In genomic region chr16:56058151-56058550, GRCm38 (mm10) we compare ENCODE assay signal across 29 mouse cellular contexts. TPM values are rescaled to one million over a fixed set of nuclear protein-coding genes. Genes with fewer than 3 reads are reported as not detected.
DNase-seq lines count a peak whose midpoint lies in the region; ATAC-seq and TF ChIP-seq lines count a peak whose summit lies in the region.
"Had no signal": no experiment of that assay in that cellular context is flagged by ENCODE, and none has a peak within 500 bp of the region (broad histone marks: within the 10 kb centered on the region; RNA-seq: fewer than 3 reads in every experiment).

No protein-coding gene starts in this region.

- no peak overlapping the region for H3K9ac ChIP-seq in hindbrain, postnatal 0 days (replicated peaks; ENCODE audit: low read length)
- H3K9ac ChIP-seq in hindbrain, embryonic 16.5 days (ENCODE audit: low read depth, low read length) = no peak overlapping the region
- no peak overlapping the region for H3K9ac ChIP-seq in forebrain, embryonic 13.5 days
- no peak overlapping the region for H3K9ac ChIP-seq in midbrain, embryonic 15.5 days
- H3K9ac ChIP-seq: embryonic facial prominence, embryonic 13.5 days; limb, embryonic 13.5 days; liver, embryonic 12.5 days had no signal

- H3K4me2 ChIP-seq in hindbrain, postnatal 0 days (ENCODE audit: low read depth, low read length) = no peak overlapping the region
- H3K4me2 ChIP-seq in hindbrain, embryonic 16.5 days (ENCODE audit: low read length) = no peak overlapping the region
- H3K4me2 ChIP-seq in forebrain, embryonic 13.5 days = no peak overlapping the region
- peak overlapping the region; percentile 12; the same call in 1 of the 2 replicates for H3K4me2 ChIP-seq in midbrain, embryonic 15.5 days
- H3K4me2 ChIP-seq: embryonic facial prominence, embryonic 13.5 days; limb, embryonic 13.5 days; liver, embryonic 12.5 days had no signal

- 64% methylated on average over 10 of the region's 10 CpGs for WGBS in hindbrain, postnatal 0 days
- 70% methylated on average over 10 of the region's 10 CpGs for WGBS in hindbrain, embryonic 16.5 days
- 73% methylated on average over 10 of the region's 10 CpGs for WGBS in forebrain, embryonic 13.5 days
- 58% methylated on average over 10 of the region's 10 CpGs for WGBS in midbrain, embryonic 15.5 days

- DNase-seq in hindbrain, postnatal 0 days (ENCODE audit: low spot score) = no peak
- DNase-seq in kidney, adult 11 months = no peak
- DNase-seq: adrenal gland, adult 2 months; adrenal gland, postnatal 36 days; B cell, adult 2 months; cerebellum, adult 18-20 months; cerebellum, postnatal 10 days; gastrocnemius, postnatal 25 days; heart, adult 18-20 months; heart, postnatal 14 days; kidney, postnatal 14 days; lung, adult 18-20 months; spleen, adult 18-20 months; thymus, adult 18-20 months; thymus, postnatal 25 days had no signal

- no peak for ATAC-seq in hindbrain, postnatal 0 days
- no peak for ATAC-seq in hindbrain, embryonic 16.5 days
- peak; percentile 38; the same call in 1 of the 2 replicates for ATAC-seq in erythroblast, adult 5-6 weeks (replicated peaks; ENCODE audit: low FRiP score, poor library complexity, severe bottlenecking)
- no peak for ATAC-seq in forebrain, embryonic 13.5 days
- no peak for ATAC-seq in midbrain, embryonic 15.5 days (replicated peaks)
- ATAC-seq in monocyte, adult 5-6 weeks (replicated peaks; ENCODE audit: insufficient number of reproducible peaks, low FRiP score, low TSS enrichment, poor library complexity, severe bottlenecking) = no peak
- ATAC-seq: activated CD4-positive, CD25-positive, alpha-beta regulatory T cell, adult 4 months; intestine, postnatal 0 days; liver, embryonic 12.5 days; lung, postnatal 0 days had no signal

- TF ChIP-seq CTCF in hindbrain, postnatal 0 days (IDR thresholded peaks at IDR 0.05; ENCODE audit: low read depth) = no peak

- H3K36me3 ChIP-seq in hindbrain, postnatal 0 days (ENCODE audit: insufficient read depth, low read length) = no peaks in the 10 kb centered on the region
- no peaks in the 10 kb centered on the region for H3K36me3 ChIP-seq in hindbrain, embryonic 16.5 days (ENCODE audit: control insufficient read depth, insufficient read depth, low read length)
- H3K36me3 ChIP-seq in forebrain, embryonic 13.5 days (ENCODE audit: poor library complexity, severe bottlenecking) = no peaks in the 10 kb centered on the region
- H3K36me3 ChIP-seq in midbrain, embryonic 15.5 days (replicated peaks) = no peaks in the 10 kb centered on the region
- H3K36me3 ChIP-seq: embryonic facial prominence, embryonic 13.5 days; limb, embryonic 13.5 days; liver, embryonic 12.5 days had no signal

- H3K27ac ChIP-seq in hindbrain, postnatal 0 days = 0 out of 2 replicates have a peak overlapping the region, but pooled peaks have one; percentile 45
- H3K27ac ChIP-seq in hindbrain, embryonic 16.5 days (ENCODE audit: low read depth, low read length) = no peak overlapping the region
- H3K27ac ChIP-seq in forebrain, embryonic 13.5 days = 0 out of 2 replicates have a peak overlapping the region, but pooled peaks have one; percentile 48
- H3K27ac ChIP-seq in midbrain, embryonic 15.5 days = peak overlapping the region; percentile 60; the same call in 1 of the 2 replicates
- H3K27ac ChIP-seq: embryonic facial prominence, embryonic 13.5 days; left cerebral cortex, adult 2 months; limb, embryonic 13.5 days; liver, embryonic 12.5 days; macrophage had no signal

- no peaks in the 10 kb centered on the region for H3K9me3 ChIP-seq in hindbrain, postnatal 0 days (ENCODE audit: low read length)
- H3K9me3 ChIP-seq in hindbrain, embryonic 16.5 days (ENCODE audit: control insufficient read depth, low read length) = no peaks in the 10 kb centered on the region
- no peaks in the 10 kb centered on the region for H3K9me3 ChIP-seq in forebrain, embryonic 13.5 days (replicated peaks)
- H3K9me3 ChIP-seq in midbrain, embryonic 15.5 days = no peaks in the 10 kb centered on the region
- H3K9me3 ChIP-seq: embryonic facial prominence, embryonic 13.5 days; limb, embryonic 13.5 days; liver, embryonic 12.5 days had no signal

- no peaks in the 10 kb centered on the region for H3K4me1 ChIP-seq in hindbrain, postnatal 0 days (ENCODE audit: insufficient read depth, low read length)
- no peaks in the 10 kb centered on the region for H3K4me1 ChIP-seq in hindbrain, embryonic 16.5 days (ENCODE audit: control insufficient read depth, insufficient read depth, low read depth, low read length)
- H3K4me1 ChIP-seq in forebrain, embryonic 13.5 days = peaks cover 12% of the 10 kb centered on the region
- peaks cover 6% of the 10 kb centered on the region; the same call in 1 of the 2 replicates for H3K4me1 ChIP-seq in midbrain, embryonic 15.5 days
- H3K4me1 ChIP-seq: embryonic facial prominence, embryonic 13.5 days; limb, embryonic 13.5 days had no signal

- no peaks in the 10 kb centered on the region for H3K27me3 ChIP-seq in hindbrain, postnatal 0 days (ENCODE audit: insufficient read depth, low read length)
- no peaks in the 10 kb centered on the region for H3K27me3 ChIP-seq in hindbrain, embryonic 16.5 days (replicated peaks; ENCODE audit: control insufficient read depth, insufficient read depth, low read length)
- H3K27me3 ChIP-seq in forebrain, embryonic 13.5 days = no peaks in the 10 kb centered on the region
- no peaks in the 10 kb centered on the region for H3K27me3 ChIP-seq in midbrain, embryonic 15.5 days (replicated peaks)
- H3K27me3 ChIP-seq: embryonic facial prominence, embryonic 13.5 days; limb, embryonic 13.5 days; liver, embryonic 12.5 days had no signal

- no peak overlapping the region for H3K4me3 ChIP-seq in hindbrain, postnatal 0 days (ENCODE audit: low read length)
- no peak overlapping the region for H3K4me3 ChIP-seq in hindbrain, embryonic 16.5 days (ENCODE audit: low read length)
- no peak overlapping the region for H3K4me3 ChIP-seq in forebrain, embryonic 13.5 days
- no peak overlapping the region for H3K4me3 ChIP-seq in midbrain, embryonic 15.5 days
- H3K4me3 ChIP-seq: embryonic facial prominence, embryonic 13.5 days; erythroblast, embryonic 14.5 days; left cerebral cortex, adult 2 months; limb, embryonic 13.5 days; liver, embryonic 12.5 days had no signal

RNA-seq across cellular contexts. Expression of gene Senp7, which starts 10.0 kb away (rescaled TPM):
- total RNA-seq in hindbrain, postnatal 0 days (2014; rRNA removed) = 11.4 and 23.8 TPM in 2 replicates
- polyA plus RNA-seq in hindbrain, postnatal 0 days (2015; fragmentation: Nextera tagmentation; extraction: Ambion mirVana) = 30.3 and 31.3 TPM in 2 replicates
- 41.0 and 41.4 TPM in 2 replicates for polyA plus RNA-seq in hindbrain, embryonic 16.5 days (2015; fragmentation: Nextera tagmentation; extraction: Ambion mirVana)
- total RNA-seq in erythroblast, adult 5-6 weeks (2015; ENCODE audit: low replicate concordance) = 93.6 and 141 TPM in 2 replicates
- 90.5 and 92.9 TPM in 2 replicates for total RNA-seq in erythroblast, adult 5-6 weeks (2017; ENCODE audit: low replicate concordance)
- 56.1 and 57.6 TPM in 2 replicates for polyA plus RNA-seq in forebrain, embryonic 13.5 days (2015; fragmentation: Nextera tagmentation; extraction: Ambion mirVana)
- polyA plus RNA-seq in midbrain, embryonic 15.5 days (2015; fragmentation: Nextera tagmentation; extraction: Ambion mirVana) = 59.0 and 59.3 TPM in 2 replicates
- total RNA-seq in monocyte, adult 5-6 weeks (2017) = 26.3 to 54.9 TPM (median 30.8 TPM) in 3 replicates

RNA-seq across cellular contexts. Expression of gene Trmt10c, which starts 20.5 kb away (rescaled TPM):
- total RNA-seq in hindbrain, postnatal 0 days (2014; rRNA removed) = 7.8 and 10.3 TPM in 2 replicates
- polyA plus RNA-seq in hindbrain, postnatal 0 days (2015; fragmentation: Nextera tagmentation; extraction: Ambion mirVana) = 15.0 and 15.9 TPM in 2 replicates
- polyA plus RNA-seq in hindbrain, embryonic 16.5 days (2015; fragmentation: Nextera tagmentation; extraction: Ambion mirVana) = 17.1 and 17.5 TPM in 2 replicates
- total RNA-seq in erythroblast, adult 5-6 weeks (2015; ENCODE audit: low replicate concordance) = 1.7 and 6.5 TPM in 2 replicates
- total RNA-seq in erythroblast, adult 5-6 weeks (2017; ENCODE audit: low replicate concordance) = 3.9 and 4.7 TPM in 2 replicates
- 25.8 and 26.3 TPM in 2 replicates for polyA plus RNA-seq in forebrain, embryonic 13.5 days (2015; fragmentation: Nextera tagmentation; extraction: Ambion mirVana)
- 17.5 and 18.2 TPM in 2 replicates for polyA plus RNA-seq in midbrain, embryonic 15.5 days (2015; fragmentation: Nextera tagmentation; extraction: Ambion mirVana)
- total RNA-seq in monocyte, adult 5-6 weeks (2017) = 26.5 to 36.3 TPM (median 32.0 TPM) in 3 replicates

RNA-seq across cellular contexts. Expression of gene Pcnp, which starts 28.6 kb away (rescaled TPM):
- total RNA-seq in hindbrain, postnatal 0 days (2014; rRNA removed) = 50.1 and 53.4 TPM in 2 replicates
- polyA plus RNA-seq in hindbrain, postnatal 0 days (2015; fragmentation: Nextera tagmentation; extraction: Ambion mirVana) = 221 and 233 TPM in 2 replicates
- polyA plus RNA-seq in hindbrain, embryonic 16.5 days (2015; fragmentation: Nextera tagmentation; extraction: Ambion mirVana) = 190 and 191 TPM in 2 replicates
- total RNA-seq in erythroblast, adult 5-6 weeks (2015; ENCODE audit: low replicate concordance) = 14.0 and 55.6 TPM in 2 replicates
- total RNA-seq in erythroblast, adult 5-6 weeks (2017; ENCODE audit: low replicate concordance) = 42.2 and 47.1 TPM in 2 replicates
- polyA plus RNA-seq in forebrain, embryonic 13.5 days (2015; fragmentation: Nextera tagmentation; extraction: Ambion mirVana) = 289 and 296 TPM in 2 replicates
- 192 and 204 TPM in 2 replicates for polyA plus RNA-seq in midbrain, embryonic 15.5 days (2015; fragmentation: Nextera tagmentation; extraction: Ambion mirVana)
- total RNA-seq in monocyte, adult 5-6 weeks (2017) = 107 to 153 TPM (median 130 TPM) in 3 replicates
